Mouse (Mus musculus) limb, embryonic 14.5 days (tissue): ENCODE measurements at regions not wholly inside any gene's neighbourhood (a gene's known extent, or its start where the extent isn't known, plus 50 kb on each side); places are given as distances from the start of the nearest gene placed in this dataset.

Experiments
- ATAC-seq: fragments of 200-750 bp; cut with Nextera tagmentation; 2 replicates; pipeline ENCODE4 v1.8.0; 2017; ENCODE audit warnings: low read depth, moderate number of reproducible peaks, moderate TSS enrichment; ENCODE audit not compliant: low FRiP score
- DNase-seq: peaks from one replicate; pipeline ENCODE4 v3.0.0-alpha.2; 2015; ENCODE audit warnings: low spot score
- H3K27ac ChIP-seq: fragments of 300-500 bp; sonication (generic); replicated peaks from 2 replicates; pipeline ENCODE4 v1.5.1; 2014; ENCODE audit warnings: low read depth, mild to moderate bottlenecking, low read length, moderate library complexity, mixed read lengths
- H3K27me3 ChIP-seq: fragments of 300-500 bp; sonication (generic); 2 replicates; pipeline ENCODE4 v1.6.1; 2014; ENCODE audit warnings: low read length, mixed read lengths; ENCODE audit not compliant: control insufficient read depth, insufficient read depth
- H3K36me3 ChIP-seq: fragments of 300-500 bp; sonication (generic); 2 replicates; pipeline ENCODE4 v1.6.1; 2014; ENCODE audit warnings: mild to moderate bottlenecking, low read length, moderate library complexity, mixed read lengths; ENCODE audit not compliant: control insufficient read depth, insufficient read depth
- H3K4me1 ChIP-seq: fragments of 300-500 bp; sonication (generic); 2 replicates; pipeline ENCODE4 v1.6.1; 2014; ENCODE audit warnings: antibody characterized with exemption, low read length, mixed read lengths; ENCODE audit not compliant: control insufficient read depth, insufficient read depth
- H3K4me2 ChIP-seq: fragments of 300-500 bp; sonication (generic); replicated peaks from 2 replicates; pipeline ENCODE4 v1.6.1; 2014; ENCODE audit warnings: low read depth, mild to moderate bottlenecking, low read length, moderate library complexity; ENCODE audit not compliant: severe bottlenecking
- H3K4me3 ChIP-seq: fragments of 300-500 bp; sonication (generic); replicated peaks from 2 replicates; pipeline ENCODE4 v1.5.1; 2014; ENCODE audit warnings: low read length
- H3K9ac ChIP-seq: fragments of 300-500 bp; sonication (generic); 2 replicates; pipeline ENCODE4 v1.6.1; 2014; ENCODE audit warnings: mild to moderate bottlenecking, low read depth, low read length, moderate library complexity; ENCODE audit not compliant: severe bottlenecking
- H3K9me3 ChIP-seq: fragments of 300-500 bp; sonication (generic); 2 replicates; pipeline ENCODE4 v1.6.1; 2016; ENCODE audit warnings: low read length; ENCODE audit not compliant: control insufficient read depth
- POLR2A ChIP-seq: fragments of 200-500 bp; IDR thresholded peaks from 2 replicates; pipeline ENCODE4 v1.8.0; 2012; ENCODE audit warnings: inconsistent platforms, mild to moderate bottlenecking, moderate library complexity, borderline replicate concordance; ENCODE audit not compliant: insufficient read depth, insufficient read length; ENCODE audit errors: extremely low read depth
- WGBS: fragments of 180-500 bp; shearing (Covaris S2); extraction: QIAGEN DNeasy Blood & Tissue Kit; methylation state at CpG from one replicate; pipeline ENCODE4 v1.1.7; 2014; 5-methylcytosine and 5-hydroxymethylcytosine counted together

GRCm38 (mm10) chr13:72937246-72937645 is 308.6 kb downstream of the Irx2 start:
- no peak overlapping the region for H3K27ac ChIP-seq
- TF ChIP-seq POLR2A, result no peak
- DNase-seq (no peak), ATAC-seq (no peak)
- H3K27me3 ChIP-seq, result no peaks in the 10 kb centered on the region
- no peaks in the 10 kb centered on the region for H3K36me3 ChIP-seq
- no peak overlapping the region for H3K9ac ChIP-seq
- H3K4me2 ChIP-seq, result no peak overlapping the region
- 85% methylated on average over 4 of the region's 4 CpGs for WGBS
- H3K4me3 ChIP-seq, result no peak overlapping the region
- H3K9me3 ChIP-seq, result no peaks in the 10 kb centered on the region
- no peaks in the 10 kb centered on the region for H3K4me1 ChIP-seq

- no peak overlapping the region for H3K4me2 ChIP-seq
- no peak overlapping the region for H3K4me3 ChIP-seq
- H3K36me3 ChIP-seq, result no peaks in the 10 kb centered on the region
- no peaks in the 10 kb centered on the region for H3K27me3 ChIP-seq
- H3K27ac ChIP-seq, result no peak overlapping the region
- H3K4me1 ChIP-seq, result no peaks in the 10 kb centered on the region
- whole genome bisulfite sequencing, result 32% methylated on average over 13 of the region's 13 CpGs
- no peak for ATAC-seq
- TF ChIP-seq POLR2A, result no peak
- no peak for DNase-seq
- no peak overlapping the region for H3K9ac ChIP-seq
- H3K9me3 ChIP-seq, result no peaks in the 10 kb centered on the region
Observed at GRCm38 (mm10) chr13:72938156-72938874, 309.7 kb downstream of the Irx2 start.

GRCm38 (mm10) chr13:72947374-72948165 is 312.7 kb upstream of the Irx4 start:
- no peak for ATAC-seq

GRCm38 (mm10) chr13:72958616-72959518 is 301.4 kb upstream of the Irx4 start:
- ATAC-seq (no peak), DNase-seq (no peak)
- Histone ChIP-seq H3K4me2 (no peak overlapping the region), H3K4me3 (no peak overlapping the region), H3K4me1 (no peaks in the 10 kb centered on the region), H3K27ac (no peak overlapping the region), H3K9me3 (no peaks in the 10 kb centered on the region), H3K36me3 (no peaks in the 10 kb centered on the region), H3K9ac (no peak overlapping the region), H3K27me3 (peaks cover 7% of the 10 kb centered on the region; the same call in 1 of the 2 replicates)
- WGBS, result 20% methylated on average over 15 of the region's 15 CpGs
- TF ChIP-seq POLR2A, result no peak

More at GRCm38 (mm10) chr13:72947374-72948165, 312.7 kb upstream of the Irx4 start:
- H3K4me2 ChIP-seq, result no peak overlapping the region
- 60% methylated on average over 7 of the region's 7 CpGs for WGBS
- H3K4me1 ChIP-seq, result no peaks in the 10 kb centered on the region
- DNase-seq, result no peak
- TF ChIP-seq POLR2A, result no peak
- no peaks in the 10 kb centered on the region for H3K27me3 ChIP-seq
- no peak overlapping the region for H3K9ac ChIP-seq
- no peak overlapping the region for H3K4me3 ChIP-seq
- H3K9me3 ChIP-seq, result no peaks in the 10 kb centered on the region
- H3K36me3 ChIP-seq, result no peaks in the 10 kb centered on the region
- H3K27ac ChIP-seq, result no peak overlapping the region

DNA sequence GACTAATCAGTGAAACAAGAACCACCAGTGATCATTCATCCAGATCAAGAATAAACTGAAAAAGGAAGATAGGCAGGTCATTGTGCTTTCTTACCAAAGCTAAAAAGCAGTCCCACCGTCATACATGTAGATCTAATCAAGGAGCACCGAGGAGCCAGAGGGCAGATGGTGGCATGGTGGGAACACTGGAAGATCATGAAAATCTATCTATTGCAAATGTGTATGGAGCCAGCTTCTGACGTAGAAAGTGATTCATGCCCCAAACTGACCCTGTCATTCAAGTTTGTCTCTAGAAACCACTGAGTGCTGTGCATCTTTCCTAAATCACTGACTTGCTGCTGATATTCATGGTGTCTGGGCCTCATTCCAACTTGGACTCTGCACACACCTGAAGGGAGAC is 299.0 kb upstream of the Irx4 start:
- no peaks in the 10 kb centered on the region for H3K9me3 ChIP-seq
- TF ChIP-seq POLR2A, result no peak
- no peak overlapping the region for H3K9ac ChIP-seq
- no peak overlapping the region for H3K27ac ChIP-seq
- WGBS, result 89% methylated on average over 3 of the region's 3 CpGs
- peaks cover 7% of the 10 kb centered on the region; the same call in 1 of the 2 replicates for H3K27me3 ChIP-seq
- no peaks in the 10 kb centered on the region for H3K4me1 ChIP-seq
- no peak for ATAC-seq
- DNase-seq, result no peak
- no peak overlapping the region for H3K4me2 ChIP-seq
- no peak overlapping the region for H3K4me3 ChIP-seq
- no peaks in the 10 kb centered on the region for H3K36me3 ChIP-seq
